In the genomic region with DNA sequence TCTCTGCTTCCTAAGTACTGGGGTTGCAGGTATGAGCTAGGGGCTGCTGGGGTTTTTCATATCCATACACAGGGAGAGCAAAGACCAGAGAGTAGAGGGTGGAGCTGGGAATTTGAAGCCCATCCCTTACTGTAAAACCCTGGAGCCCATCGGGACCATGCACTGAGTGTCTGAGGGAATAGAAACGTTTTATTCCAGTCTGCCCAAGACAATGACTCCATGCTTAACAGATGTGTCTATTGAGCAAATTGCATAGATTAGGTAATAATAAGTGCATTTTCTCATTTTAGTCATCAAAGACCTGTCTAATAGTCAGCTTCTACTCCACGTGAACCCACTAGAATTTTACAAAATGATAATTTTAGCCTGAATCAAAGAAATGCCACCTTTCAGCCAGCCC, we compare ENCODE assay signal across 28 mouse cellular contexts.
"Had no signal": no experiment of that assay in that cellular context is flagged by ENCODE, and none has a peak within 500 bp of the region (broad histone marks: within the 10 kb centered on the region; RNA-seq: fewer than 3 reads in every experiment).

No protein-coding gene starts in this region.

- H3K27me3 ChIP-seq: hindbrain, embryonic 15.5 days; kidney, embryonic 15.5 days; liver, embryonic 13.5 days had no signal

- H3K9ac ChIP-seq: heart, embryonic 13.5 days; heart, embryonic 15.5 days; hindbrain, embryonic 13.5 days; hindbrain, embryonic 15.5 days; kidney, embryonic 15.5 days; limb, embryonic 13.5 days; liver, embryonic 13.5 days; liver, embryonic 15.5 days; liver, postnatal 0 days had no signal

- DNase-seq: gastrocnemius, postnatal 14 days; gastrocnemius, postnatal 36 days; heart, adult 11 months; heart, adult 2 months; heart, postnatal 14 days; heart, postnatal 36 days; kidney, adult 11 months; kidney, adult 2 months; kidney, adult 9 months; kidney, postnatal 14 days; kidney, postnatal 36 days; liver; liver, embryonic 13.5 days; liver, postnatal 0 days had no signal

- H3K4me1 ChIP-seq: heart, embryonic 13.5 days; liver, embryonic 13.5 days; liver, embryonic 15.5 days had no signal

- ATAC-seq: hindbrain, postnatal 0 days; intestine, embryonic 16.5 days; liver, postnatal 0 days had no signal

- H3K4me3 ChIP-seq: heart, adult 2 months; heart, embryonic 13.5 days; heart, embryonic 15.5 days; hindbrain, embryonic 13.5 days; hindbrain, embryonic 15.5 days; kidney, embryonic 15.5 days; layer of hippocampus, adult 2 months; left cerebral cortex, adult 2 months; limb, embryonic 13.5 days; liver, embryonic 13.5 days; liver, embryonic 15.5 days had no signal

- H3K4me2 ChIP-seq: heart, embryonic 11.5 days; heart, embryonic 13.5 days; heart, embryonic 15.5 days; hindbrain, embryonic 13.5 days; hindbrain, embryonic 15.5 days; kidney, embryonic 15.5 days; limb, embryonic 13.5 days; liver, embryonic 11.5 days; liver, embryonic 13.5 days; liver, embryonic 15.5 days had no signal

- H3K27ac ChIP-seq: heart, adult 2 months; heart, embryonic 13.5 days; heart, embryonic 15.5 days; hindbrain, embryonic 13.5 days; hindbrain, embryonic 15.5 days; hindbrain, postnatal 0 days; kidney, embryonic 15.5 days; kidney, postnatal 0 days; layer of hippocampus, adult 2 months; left cerebral cortex, adult 2 months; limb, embryonic 13.5 days; liver, embryonic 13.5 days; liver, embryonic 15.5 days had no signal

- H3K9me3 ChIP-seq: heart, embryonic 13.5 days; heart, embryonic 15.5 days; hindbrain, embryonic 13.5 days; hindbrain, embryonic 15.5 days; kidney, embryonic 15.5 days; limb, embryonic 13.5 days; liver, embryonic 13.5 days; liver, embryonic 15.5 days had no signal

- H3K36me3 ChIP-seq: heart, embryonic 13.5 days; heart, embryonic 15.5 days; hindbrain, embryonic 13.5 days; hindbrain, embryonic 15.5 days; kidney, embryonic 15.5 days; liver, embryonic 13.5 days; liver, embryonic 15.5 days had no signal
